Mouse (Mus musculus) neural tube, embryonic 10.5 days (tissue): ENCODE measurements around the gene Vti1a.

Experiments
- DNase-seq: peaks from one replicate; pipeline ENCODE4 v3.0.0-alpha.2; 2017; ENCODE audit warnings: low spot score; ENCODE audit errors: extremely low spot score

Vti1a gene

DNA sequence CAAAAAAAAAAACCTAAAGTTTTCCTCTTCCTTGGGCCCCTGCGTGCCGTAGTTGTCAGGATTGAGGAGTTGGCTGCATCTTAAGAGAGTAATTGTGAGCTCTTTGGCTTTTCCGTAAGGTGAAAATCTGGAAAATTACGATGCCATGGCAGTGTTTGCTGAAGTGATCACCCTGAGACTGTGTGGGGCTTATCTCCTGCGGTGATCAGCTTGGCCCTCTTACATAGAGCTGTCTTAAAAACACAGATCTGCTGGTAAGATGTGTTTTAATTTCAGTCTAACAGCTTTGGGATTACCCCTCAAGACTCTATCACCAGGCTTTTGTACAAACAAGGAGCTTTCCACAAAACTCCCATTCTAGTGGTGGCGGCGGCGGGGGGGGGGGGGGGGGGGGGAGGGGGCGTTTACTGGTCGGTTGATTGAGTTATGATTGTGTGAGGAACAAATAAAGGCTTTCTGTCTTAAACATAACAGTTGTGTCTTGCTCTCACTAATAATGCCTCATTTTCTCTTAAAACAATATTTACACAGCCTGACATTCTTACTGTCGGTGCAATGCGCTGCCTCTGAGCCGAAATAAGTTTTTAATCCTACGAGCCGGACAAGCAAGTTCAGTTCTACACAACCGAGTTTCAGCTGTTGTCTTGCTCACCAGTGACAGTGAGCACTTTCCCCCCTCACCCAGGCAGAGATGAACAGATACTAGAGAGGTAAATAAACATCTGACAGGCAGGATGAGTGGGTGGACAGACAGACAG is 267.0 kb downstream of the Vti1a start:
- no peak for DNase-seq

GRCm38 (mm10) chr19:55585270-55586224 is 269.5 kb downstream of the Vti1a start:
- DNase-seq, result no peak

- DNase-seq, result no peak
These were observed 271.7 kb downstream of the Vti1a start for GRCm38 (mm10) chr19:55587638-55588421.

DNA sequence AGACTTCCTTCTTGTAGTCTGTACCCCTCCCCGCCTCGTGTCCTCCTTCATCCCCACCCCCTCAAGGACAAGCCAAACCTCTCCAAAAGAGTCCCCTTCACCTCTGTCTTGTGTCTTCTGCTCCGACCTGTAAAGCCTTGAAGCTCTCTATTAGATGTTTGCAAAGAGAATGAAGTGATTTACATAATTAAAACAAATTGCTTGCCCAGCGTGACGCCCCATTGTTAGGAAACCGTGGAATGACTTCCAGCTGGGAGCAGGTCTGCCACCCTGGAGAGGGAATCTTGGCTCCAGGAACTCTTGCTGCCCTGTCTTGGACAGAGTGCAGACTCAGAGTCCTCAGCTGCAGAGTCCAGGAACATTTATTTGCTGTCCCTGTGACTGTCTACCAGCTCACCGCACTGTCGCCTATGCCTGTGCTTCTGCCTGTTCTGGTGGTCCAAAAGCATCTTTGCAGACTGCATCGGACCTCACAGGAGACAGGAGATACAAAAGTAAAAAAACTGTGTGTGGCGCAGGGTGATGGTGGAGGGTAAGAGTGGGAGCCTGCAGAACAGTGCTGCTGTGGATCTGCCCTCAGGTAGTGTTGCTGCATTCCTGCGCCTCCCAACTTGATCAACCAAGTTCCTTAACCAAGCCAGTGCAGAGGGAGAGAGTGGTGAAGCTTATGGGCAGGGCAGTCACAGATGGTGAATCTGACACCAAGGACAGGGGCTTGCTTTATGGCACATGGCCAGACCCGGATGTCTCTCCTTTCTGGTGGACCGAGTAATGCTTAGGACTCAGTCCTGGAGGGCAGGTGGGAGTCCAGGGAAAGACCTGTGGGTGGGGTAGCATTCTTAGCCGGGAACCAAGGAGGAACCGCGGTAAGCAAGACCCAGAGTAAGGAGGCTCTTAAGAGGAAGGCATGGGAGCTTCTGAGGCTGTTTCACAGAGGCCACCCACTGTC is 273.1 kb downstream of the Vti1a start:
- no peak for DNase-seq

DNA sequence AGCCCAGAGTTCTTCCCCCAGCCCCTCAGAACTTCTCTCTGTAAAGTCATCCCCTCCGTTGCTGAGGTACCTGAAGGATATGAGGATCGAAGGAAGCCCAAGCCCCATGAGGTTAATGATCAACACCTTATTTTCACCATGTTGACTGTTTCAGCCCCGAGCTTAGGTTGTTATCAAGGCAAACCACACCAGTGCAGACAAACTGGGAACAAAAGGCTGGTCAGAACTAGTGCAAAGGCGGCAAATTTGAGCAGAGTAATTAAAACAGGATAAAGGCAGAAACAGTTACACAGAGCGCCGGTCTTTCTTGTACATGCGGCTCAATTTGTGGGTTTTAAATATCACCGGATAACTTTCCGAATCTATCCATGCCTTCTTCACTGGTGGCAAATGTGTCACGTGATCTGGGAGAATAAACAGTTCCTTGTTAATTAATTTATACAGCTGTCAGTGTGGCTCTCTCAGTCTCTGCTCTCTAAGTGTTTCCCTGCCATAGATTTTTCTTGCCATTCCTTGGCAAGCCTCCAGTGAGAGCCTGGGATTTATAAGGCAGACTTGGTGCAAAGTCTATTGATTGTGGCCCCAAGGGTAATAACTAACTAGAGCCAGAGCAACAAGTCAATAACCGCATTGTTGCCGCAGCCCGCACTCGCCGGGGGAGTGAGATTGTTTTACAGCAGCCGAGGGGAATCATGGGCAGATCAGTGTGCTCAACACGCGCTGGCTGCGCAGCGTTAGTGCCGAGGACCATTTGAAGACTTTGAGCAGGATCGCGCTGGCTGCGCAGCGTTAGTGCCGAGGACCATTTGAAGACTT is 277.0 kb downstream of the Vti1a start:
- DNase-seq, result no peak

GRCm38 (mm10) chr19:55593729-55594444 is 277.8 kb downstream of the Vti1a start:
- DNase-seq, result no peak

DNA sequence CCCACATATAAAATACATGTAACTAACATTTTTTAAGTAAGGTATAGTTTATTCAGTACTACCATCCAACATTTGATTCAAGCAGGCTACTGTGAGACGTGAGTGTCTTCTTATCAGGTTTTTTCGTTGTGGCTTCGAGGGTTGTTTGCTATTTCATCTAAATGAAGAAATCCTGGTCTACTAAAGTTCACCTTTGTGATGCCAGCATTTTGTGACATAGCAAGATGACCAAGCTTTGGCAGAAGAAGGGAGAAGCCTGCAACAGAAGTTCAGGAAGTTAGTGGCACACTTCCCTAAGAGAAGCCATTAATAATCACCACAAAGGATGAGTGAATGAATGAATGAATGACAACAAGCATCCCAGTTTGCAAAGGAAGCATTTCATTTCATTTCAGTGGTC is 278.4 kb downstream of the Vti1a start:
- no peak for DNase-seq

- DNase-seq, result no peak
These were observed 280.0 kb downstream of the Vti1a start for GRCm38 (mm10) chr19:55595945-55596649.

GRCm38 (mm10) chr19:55596804-55597203 is 280.7 kb downstream of the Vti1a start:
- no peak for DNase-seq

- DNase-seq, result no peak
These were observed 281.2 kb downstream of the Vti1a start for GRCm38 (mm10) chr19:55597296-55597695.

- DNase-seq, result no peak
These were observed 281.9 kb downstream of the Vti1a start for GRCm38 (mm10) chr19:55597951-55598350.

- DNase-seq, result no peak
These were observed 283.0 kb downstream of the Vti1a start for GRCm38 (mm10) chr19:55599124-55599523.

GRCm38 (mm10) chr19:55607725-55608124 is 291.6 kb downstream of the Vti1a start:
- DNase-seq, result no peak

- DNase-seq, result no peak
These were observed 292.8 kb downstream of the Vti1a start for GRCm38 (mm10) chr19:55608858-55609375.

DNA sequence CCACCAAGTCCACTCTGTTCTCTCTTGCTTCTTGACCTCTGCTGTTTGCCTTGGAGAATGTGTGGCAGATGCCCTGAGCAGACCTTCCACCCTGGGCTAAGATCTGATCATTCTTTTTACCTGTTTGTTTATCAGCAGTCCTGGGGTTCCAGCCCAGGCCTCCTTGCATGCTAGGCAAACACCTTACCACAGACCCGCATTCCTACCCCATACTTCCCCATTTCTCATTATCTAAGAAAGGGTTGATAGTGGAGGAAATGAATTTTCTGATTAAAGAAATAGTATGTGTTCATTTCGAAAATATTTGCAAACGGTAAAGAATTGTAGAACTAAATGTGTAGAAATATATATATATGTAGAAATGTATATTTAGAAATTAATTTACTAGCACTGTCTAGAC is 293.7 kb downstream of the Vti1a start:
- DNase-seq, result no peak

GRCm38 (mm10) chr19:55615743-55616142 is 299.6 kb downstream of the Vti1a start:
- no peak for DNase-seq

DNA sequence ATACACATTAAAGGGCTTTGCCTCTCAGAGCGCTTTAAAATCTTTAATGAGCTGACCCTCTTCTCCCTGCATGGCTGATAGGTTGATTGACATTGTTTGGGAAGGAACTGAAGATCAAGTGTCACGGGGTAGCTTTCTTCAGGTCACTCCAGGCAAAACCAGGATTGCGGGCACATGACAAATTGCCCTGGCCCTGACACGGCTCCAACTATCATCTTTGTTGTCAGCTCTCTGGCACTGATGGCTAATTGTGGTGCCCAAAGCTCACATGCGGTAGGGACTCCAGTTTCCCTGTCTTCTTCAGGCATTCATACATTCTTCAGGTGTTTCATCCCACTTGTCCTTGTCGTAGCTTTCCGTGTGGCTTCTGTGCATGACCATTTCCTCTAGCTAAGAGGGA is 300.2 kb downstream of the Vti1a start:
- DNase-seq, result no peak

GRCm38 (mm10) chr19:55616937-55617336 is 300.8 kb downstream of the Vti1a start:
- no peak for DNase-seq
